Mouse (Mus musculus): ENCODE measurements around the gene 9930104L06Rik.
"Not testable (repeated sequence)": the region's sequence is repeated elsewhere in the genome, so short reads cannot be mapped to it uniquely, and the experiment has no call there.

9930104L06Rik gene

GRCm38 (mm10) chr4:124936613-124937471 is at the start of gene 9930104L06Rik:
TSS of gene 9930104L06Rik (plus strand) at chr4:124937048.
- peak; percentile 97 for DNase-seq

GRCm38 (mm10) chr4:124888702-124889101 is 48.1 kb upstream of the 9930104L06Rik start:
- no peak for DNase-seq

GRCm38 (mm10) chr4:124889935-124890334 is 46.9 kb upstream of the 9930104L06Rik start:
- DNase-seq, result no peak

- DNase-seq, result no peak
These were observed 46.0 kb upstream of the 9930104L06Rik start for GRCm38 (mm10) chr4:124890831-124891230.

GRCm38 (mm10) chr4:124893769-124894168 is 43.1 kb upstream of the 9930104L06Rik start:
- no peak for DNase-seq

GRCm38 (mm10) chr4:124894508-124895428 is 42.1 kb upstream of the 9930104L06Rik start:
- peak; percentile 62 for DNase-seq

- peak; percentile 50 for DNase-seq
These were observed 38.4 kb upstream of the 9930104L06Rik start for GRCm38 (mm10) chr4:124898428-124898827.

- DNase-seq, result no peak
These were observed 36.9 kb upstream of the 9930104L06Rik start for GRCm38 (mm10) chr4:124899906-124900305.

GRCm38 (mm10) chr4:124905417-124905816 is 31.4 kb upstream of the 9930104L06Rik start:
- no peak for DNase-seq

- DNase-seq, result peak; percentile 83
These were observed 30.7 kb upstream of the 9930104L06Rik start for GRCm38 (mm10) chr4:124905971-124906822.

- DNase-seq, result no peak
These were observed 8.7 kb upstream of the 9930104L06Rik start for GRCm38 (mm10) chr4:124928102-124928501.

- DNase-seq, result not testable (repeated sequence)
These were observed 2.4 kb downstream of the 9930104L06Rik start, which contains the start of gene Cdca8 for GRCm38 (mm10) chr4:124939211-124939610. TSS of gene Cdca8 (minus strand) at chr4:124939311.

GRCm38 (mm10) chr4:124943022-124943421 is 6.2 kb downstream of the 9930104L06Rik start:
- DNase-seq, result peak; percentile 80

GRCm38 (mm10) chr4:124943781-124944180 is 6.9 kb downstream of the 9930104L06Rik start:
- DNase-seq, result no peak

GRCm38 (mm10) chr4:124944961-124945360 is 8.1 kb downstream of the 9930104L06Rik start:
- DNase-seq, result peak; percentile 56

- no peak for DNase-seq
These were observed 12.6 kb downstream of the 9930104L06Rik start for GRCm38 (mm10) chr4:124949488-124949887.

GRCm38 (mm10) chr4:124950181-124951035 is 13.6 kb downstream of the 9930104L06Rik start:
- DNase-seq, result no peak

- DNase-seq, result no peak
These were observed 14.2 kb downstream of the 9930104L06Rik start for GRCm38 (mm10) chr4:124951036-124951433.

- DNase-seq, result no peak
These were observed 16.7 kb downstream of the 9930104L06Rik start for GRCm38 (mm10) chr4:124953546-124953945.

GRCm38 (mm10) chr4:124957284-124957683 is 20.4 kb downstream of the 9930104L06Rik start:
- DNase-seq, result no peak

GRCm38 (mm10) chr4:124959062-124959461 is 22.2 kb downstream of the 9930104L06Rik start:
- DNase-seq, result no peak
